Comparison of ENCODE assay signal across 25 mouse cellular contexts in genomic region chr11:58180756-58181155, GRCm38 (mm10). TPM values are rescaled to one million over a fixed set of nuclear protein-coding genes. Genes with fewer than 3 reads are reported as not detected.
A peak's percentile ranks its signal among the peaks of the same experiment; 100 is the strongest.
DNase-seq lines count a peak whose midpoint lies in the region; ATAC-seq lines count a peak whose summit lies in the region.
"Had no signal": no experiment of that assay in that cellular context is flagged by ENCODE, and none has a peak within 500 bp of the region (broad histone marks: within the 10 kb centered on the region; RNA-seq: fewer than 3 reads in every experiment).

No protein-coding gene starts in this region.

- no peak overlapping the region for H3K27ac ChIP-seq in kidney, embryonic 15.5 days
- H3K27ac ChIP-seq in liver, embryonic 13.5 days, result 0 out of 2 replicates have a peak overlapping the region, but pooled peaks have one; percentile 6
- H3K27ac ChIP-seq: embryonic facial prominence, embryonic 13.5 days; forebrain, embryonic 10.5 days; forebrain, embryonic 15.5 days; hindbrain, embryonic 13.5 days; macrophage; midbrain, embryonic 13.5 days; neural tube, embryonic 15.5 days had no signal

- no peak overlapping the region for H3K4me2 ChIP-seq in kidney, embryonic 15.5 days
- H3K4me2 ChIP-seq in liver, embryonic 13.5 days, result no peak overlapping the region
- H3K4me2 ChIP-seq: embryonic facial prominence, embryonic 13.5 days; forebrain, embryonic 15.5 days; hindbrain, embryonic 13.5 days; midbrain, embryonic 13.5 days; neural tube, embryonic 15.5 days had no signal

- H3K4me3 ChIP-seq in kidney, embryonic 15.5 days (replicated peaks), result no peak overlapping the region
- no peak overlapping the region for H3K4me3 ChIP-seq in liver, embryonic 13.5 days (replicated peaks)
- H3K4me3 ChIP-seq: embryonic facial prominence, embryonic 13.5 days; forebrain, embryonic 10.5 days; forebrain, embryonic 15.5 days; hindbrain, embryonic 13.5 days; midbrain, embryonic 13.5 days; neural tube, embryonic 15.5 days had no signal

- H3K9me3 ChIP-seq in kidney, embryonic 15.5 days (replicated peaks), result no peaks in the 10 kb centered on the region
- H3K9me3 ChIP-seq in liver, embryonic 13.5 days (replicated peaks), result no peaks in the 10 kb centered on the region
- H3K9me3 ChIP-seq: embryonic facial prominence, embryonic 13.5 days; forebrain, embryonic 10.5 days; forebrain, embryonic 15.5 days; hindbrain, embryonic 13.5 days; midbrain, embryonic 13.5 days; neural tube, embryonic 15.5 days had no signal

- peaks cover 45% of the 10 kb centered on the region for H3K36me3 ChIP-seq in kidney, embryonic 15.5 days
- H3K36me3 ChIP-seq in liver, embryonic 13.5 days, result peaks cover 43% of the 10 kb centered on the region

- no peak overlapping the region for H3K9ac ChIP-seq in kidney, embryonic 15.5 days
- no peak overlapping the region for H3K9ac ChIP-seq in liver, embryonic 13.5 days
- H3K9ac ChIP-seq: embryonic facial prominence, embryonic 13.5 days; forebrain, embryonic 15.5 days; hindbrain, embryonic 13.5 days; midbrain, embryonic 13.5 days; neural tube, embryonic 15.5 days had no signal

- no peak for ATAC-seq in kidney, embryonic 15.5 days (replicated peaks; ENCODE audit: low FRiP score)
- no peak for ATAC-seq in liver, embryonic 13.5 days (ENCODE audit: low read depth)
- ATAC-seq: activated CD4-positive, CD25-positive, alpha-beta regulatory T cell, adult 4 months; forebrain, embryonic 15.5 days; midbrain, embryonic 13.5 days had no signal

- peak; percentile 72 for DNase-seq in kidney, adult 11 months
- DNase-seq in liver, embryonic 13.5 days, result no peak
- DNase-seq in liver, result no peak
- peak; percentile 67 for DNase-seq in kidney, adult 9 months
- DNase-seq in kidney, postnatal 14 days, result peak; percentile 54
- DNase-seq in left cerebral cortex, postnatal 4 days, result no peak
- DNase-seq: adrenal gland, adult 2 months; adrenal gland, postnatal 36 days; cerebellum, adult 18-20 months; cerebellum, postnatal 10 days; gastrocnemius, postnatal 36 days; heart, postnatal 4 days; lung, adult 18-20 months; lung, postnatal 10 days; retina, postnatal 1 day; right cerebral cortex, postnatal 14 days had no signal

- no peaks in the 10 kb centered on the region for H3K27me3 ChIP-seq in kidney, embryonic 15.5 days
- no peaks in the 10 kb centered on the region for H3K27me3 ChIP-seq in liver, embryonic 13.5 days
- H3K27me3 ChIP-seq: embryonic facial prominence, embryonic 13.5 days; forebrain, embryonic 15.5 days; hindbrain, embryonic 13.5 days; midbrain, embryonic 13.5 days; neural tube, embryonic 15.5 days had no signal

- intact Hi-C loops in left cerebral cortex, postnatal 4 days (cut with DNase I), result loop anchor here (10.0 kb wide), 1 partner anchor 314 kb away; the partner anchor contains the start of gene Olfr332

- no peaks in the 10 kb centered on the region for H3K4me1 ChIP-seq in kidney, embryonic 15.5 days
- H3K4me1 ChIP-seq in liver, embryonic 13.5 days (replicated peaks), result no peaks in the 10 kb centered on the region
- H3K4me1 ChIP-seq: embryonic facial prominence, embryonic 13.5 days; forebrain, embryonic 10.5 days; forebrain, embryonic 15.5 days; hindbrain, embryonic 13.5 days; midbrain, embryonic 13.5 days; neural tube, embryonic 15.5 days had no signal

- WGBS in kidney, embryonic 15.5 days, result 91% methylated on average over 7 of the region's 7 CpGs
- 81% methylated on average over 7 of the region's 7 CpGs for WGBS in liver, embryonic 13.5 days (ENCODE audit: insufficient replicate concordance)

RNA-seq across cellular contexts. Expression of gene Mrpl22, which starts 9.3 kb away (rescaled TPM):
- polyA plus RNA-seq in kidney, embryonic 15.5 days (2015; fragmentation: Nextera tagmentation; extraction: Ambion mirVana), result 145 TPM in 2 replicates
- polyA plus RNA-seq in liver, embryonic 13.5 days (2015; fragmentation: Nextera tagmentation; extraction: Ambion mirVana), result 134 and 138 TPM in 2 replicates
- 10 to 100 TPM; 37.6 to 37.9 TPM for total RNA-seq in left cerebral cortex, postnatal 4 days (2021)

RNA-seq across cellular contexts. Expression of gene Gemin5, which starts 12.4 kb away (rescaled TPM):
- polyA plus RNA-seq in kidney, embryonic 15.5 days (2015; fragmentation: Nextera tagmentation; extraction: Ambion mirVana), result 24.5 and 24.7 TPM in 2 replicates
- polyA plus RNA-seq in liver, embryonic 13.5 days (2015; fragmentation: Nextera tagmentation; extraction: Ambion mirVana), result 15.5 and 16.0 TPM in 2 replicates
- 10 to 100 TPM; 21.3 to 22.0 TPM for total RNA-seq in left cerebral cortex, postnatal 4 days (2021)

RNA-seq across cellular contexts. Expression of gene Igtp, which starts 18.6 kb away (rescaled TPM):
- polyA plus RNA-seq in kidney, embryonic 15.5 days (2015; fragmentation: Nextera tagmentation; extraction: Ambion mirVana), result 4.5 and 4.6 TPM in 2 replicates
- polyA plus RNA-seq in liver, embryonic 13.5 days (2015; fragmentation: Nextera tagmentation; extraction: Ambion mirVana), result 6.4 and 7.7 TPM in 2 replicates
- total RNA-seq in left cerebral cortex, postnatal 4 days (2021), result under 1 TPM; 0.66 to 0.79 TPM

RNA-seq across cellular contexts. Expression of gene Irgm2, which starts 18.7 kb away (rescaled TPM):
- 2.1 and 2.4 TPM in 2 replicates for polyA plus RNA-seq in kidney, embryonic 15.5 days (2015; fragmentation: Nextera tagmentation; extraction: Ambion mirVana)
- polyA plus RNA-seq in liver, embryonic 13.5 days (2015; fragmentation: Nextera tagmentation; extraction: Ambion mirVana), result 2.6 and 3.8 TPM in 2 replicates
- total RNA-seq in left cerebral cortex, postnatal 4 days (2021), result 1 to 10 TPM in 1 of 2 experiments, under 1 TPM in 1; 0.79 to 1.2 TPM

Comparison
In these comparisons a context has a peak if more than half of its experiments do, and no peak if none do; other contexts are left out.
1. DNase-seq: peak in kidney, adult 11 months (single experiment), kidney, adult 9 months (single experiment) and kidney, postnatal 14 days (single experiment); none in liver, embryonic 13.5 days (single experiment), liver (single experiment) and left cerebral cortex, postnatal 4 days (single experiment).